Mouse (Mus musculus): ENCODE measurements around the gene Foxk2. TPM values are rescaled to one million over a fixed set of nuclear protein-coding genes. Genes with fewer than 3 reads are reported as not detected.
"Not testable (repeated sequence)": the region's sequence is repeated elsewhere in the genome, so short reads cannot be mapped to it uniquely, and the experiment has no call there.

The Foxk2 gene
- polyA plus RNA-seq, 1 experiment from 2014 or later = 9.3 TPM

- not testable (repeated sequence) for H3K27ac ChIP-seq; H3K4me3 ChIP-seq; H3K9me3 ChIP-seq; DNase-seq (ENCODE audit: low spot score); H3K27me3 ChIP-seq (ENCODE audit: insufficient read depth, poor library complexity, severe bottlenecking)
- WGBS = 78% methylated on average over 3 of the region's 3 CpGs
- H3K36me3 ChIP-seq = peaks cover 49% of the 10 kb centered on the region
- peaks cover 14% of the 10 kb centered on the region for H3K4me1 ChIP-seq
Observed at GRCm38 (mm10) chr11:121348727-121349126, 88.9 kb downstream of the Foxk2 start.

- WGBS = 3% methylated on average over 40 of the region's 41 CpGs
- peaks cover 20% of the 10 kb centered on the region for H3K4me1 ChIP-seq
- peaks cover 20% of the 10 kb centered on the region for H3K36me3 ChIP-seq
- peak overlapping the region; percentile 98 for H3K27ac ChIP-seq
- H3K9me3 ChIP-seq = no peaks in the 10 kb centered on the region
- DNase-seq (ENCODE audit: low spot score) = no peak
- no peaks in the 10 kb centered on the region for H3K27me3 ChIP-seq (ENCODE audit: insufficient read depth, poor library complexity, severe bottlenecking)
- peak overlapping the region; percentile 98 for H3K4me3 ChIP-seq
Observed at GRCm38 (mm10) chr11:121353326-121354090, 93.7 kb downstream of the Foxk2 start.

- H3K9me3 ChIP-seq = no peaks in the 10 kb centered on the region
- under 1% methylated on average over 69 of the region's 69 CpGs for WGBS
- peak within 1 kb of the TSS; percentile 98 for H3K4me3 ChIP-seq
- no peaks in the 10 kb centered on the region for H3K27me3 ChIP-seq (ENCODE audit: insufficient read depth, poor library complexity, severe bottlenecking)
- H3K36me3 ChIP-seq = peaks cover 14% of the 10 kb centered on the region
- peaks cover 20% of the 10 kb centered on the region for H3K4me1 ChIP-seq
- peak within 1 kb of the TSS; percentile 98 for H3K27ac ChIP-seq
- peak; percentile 99 for DNase-seq (ENCODE audit: low spot score)
Observed at GRCm38 (mm10) chr11:121354091-121354707, 94.4 kb downstream of the Foxk2 start, which contains the start of gene Wdr45b. Wdr45b (minus strand) TSS chr11:121354445.

Other genes with a start within 250 kb of the Foxk2 start
- not detected in 2 replicates for gene Cd7, start 220.6 kb upstream of the Foxk2 start, polyA plus RNA-seq (2016; fragmentation: Nextera tagmentation; extraction: Ambion mirVana)
- not detected in 2 replicates for gene Sectm1b, start 196.4 kb upstream of the Foxk2 start, polyA plus RNA-seq (2016; fragmentation: Nextera tagmentation; extraction: Ambion mirVana)
- gene Sectm1a, start 178.8 kb upstream of the Foxk2 start, polyA plus RNA-seq (2016; fragmentation: Nextera tagmentation; extraction: Ambion mirVana) = not detected in 2 replicates
- not detected in 2 replicates for gene Tex19.2, start 141.3 kb upstream of the Foxk2 start, polyA plus RNA-seq (2016; fragmentation: Nextera tagmentation; extraction: Ambion mirVana)
- gene Tex19.1, start 113.8 kb upstream of the Foxk2 start, polyA plus RNA-seq (2016; fragmentation: Nextera tagmentation; extraction: Ambion mirVana) = 0.10 and 0.14 TPM in 2 replicates
- 0.08 TPM in 1 of 2 replicates, not detected in the other for gene Uts2r, start 99.7 kb upstream of the Foxk2 start, polyA plus RNA-seq (2016; fragmentation: Nextera tagmentation; extraction: Ambion mirVana)
- gene Hexdc, start 55.6 kb upstream of the Foxk2 start, polyA plus RNA-seq (2016; fragmentation: Nextera tagmentation; extraction: Ambion mirVana) = 5.3 and 7.6 TPM in 2 replicates
- 29.1 and 29.8 TPM in 2 replicates for gene Ogfod3, start 55.3 kb upstream of the Foxk2 start, polyA plus RNA-seq (2016; fragmentation: Nextera tagmentation; extraction: Ambion mirVana)
- 22.9 and 28.0 TPM in 2 replicates for gene Cybc1, start 30.7 kb upstream of the Foxk2 start, polyA plus RNA-seq (2016; fragmentation: Nextera tagmentation; extraction: Ambion mirVana)
- 48.6 and 60.0 TPM in 2 replicates for gene Narf, start 22.7 kb upstream of the Foxk2 start, polyA plus RNA-seq (2016; fragmentation: Nextera tagmentation; extraction: Ambion mirVana)
- 85.9 and 90.0 TPM in 2 replicates for gene Wdr45b, start 94.5 kb downstream of the Foxk2 start, polyA plus RNA-seq (2016; fragmentation: Nextera tagmentation; extraction: Ambion mirVana)
- 1.8 and 3.7 TPM in 2 replicates for gene Rab40b, start 128.3 kb downstream of the Foxk2 start, polyA plus RNA-seq (2016; fragmentation: Nextera tagmentation; extraction: Ambion mirVana)
- 3.0 and 3.6 TPM in 2 replicates for gene Fn3krp, start 161.4 kb downstream of the Foxk2 start, polyA plus RNA-seq (2016; fragmentation: Nextera tagmentation; extraction: Ambion mirVana)
- 1.4 and 3.7 TPM in 2 replicates for gene Fn3k, start 174.9 kb downstream of the Foxk2 start, polyA plus RNA-seq (2016; fragmentation: Nextera tagmentation; extraction: Ambion mirVana)
- gene Tbcd, start 192.0 kb downstream of the Foxk2 start, polyA plus RNA-seq (2016; fragmentation: Nextera tagmentation; extraction: Ambion mirVana) = 35.3 and 36.7 TPM in 2 replicates

Data from heart, embryonic 10.5 days (tissue).